Mouse (Mus musculus) CD4-positive, CD25-positive, alpha-beta regulatory T cell, adult 2 months (primary cell): ENCODE data around the gene Spata21.

Experiments
- DNase-seq: peaks from one replicate; pipeline ENCODE4 v3.0.0-alpha.2; 2012; ENCODE audit warnings: low read depth, low spot score

The Spata21 gene

DNA sequence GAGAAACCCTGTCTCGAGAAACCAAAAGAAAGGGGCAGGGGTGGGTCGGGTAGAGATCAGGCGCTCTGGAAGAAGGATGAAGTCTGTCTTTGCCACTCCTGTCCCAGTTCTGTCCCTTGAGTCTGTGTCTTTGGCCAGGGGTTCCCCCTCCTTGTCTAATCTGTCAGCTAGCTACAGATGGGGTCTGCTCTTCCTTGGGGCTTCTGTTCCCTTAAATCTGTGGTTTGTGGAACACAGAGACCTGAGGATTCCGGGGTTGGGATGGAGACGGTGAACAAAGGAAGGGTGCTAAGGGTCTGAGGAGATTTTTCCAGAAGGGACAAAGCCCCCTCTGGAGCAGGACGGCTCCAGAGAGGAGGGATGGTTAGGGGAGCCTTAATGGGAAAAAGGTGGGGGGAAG is at the start of gene Spata21:
Gene Spata21 (plus strand): TSS at position 301 of the 400 bp plus-strand sequence.
- DNase-seq, result no peak

DNA sequence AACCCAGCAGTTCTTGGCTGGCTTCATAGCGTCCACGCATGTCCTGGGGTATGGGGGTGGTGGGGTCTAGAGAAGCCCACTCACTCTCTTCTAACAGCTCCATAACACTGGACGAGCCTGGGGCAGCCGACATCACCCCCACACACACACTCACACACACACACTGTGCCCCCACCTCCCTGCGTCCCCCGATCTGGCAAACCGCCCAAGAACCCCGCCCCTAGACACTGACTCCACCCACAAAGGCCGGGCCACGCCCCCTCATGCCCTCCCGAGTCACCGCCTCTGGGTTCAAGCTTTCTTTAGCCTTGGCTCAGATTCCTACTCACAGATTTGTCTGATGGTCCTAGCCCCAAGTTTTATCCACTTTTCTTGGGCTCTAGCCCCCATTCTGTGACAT is 47.0 kb upstream of the Spata21 start:
- no peak for DNase-seq

DNA sequence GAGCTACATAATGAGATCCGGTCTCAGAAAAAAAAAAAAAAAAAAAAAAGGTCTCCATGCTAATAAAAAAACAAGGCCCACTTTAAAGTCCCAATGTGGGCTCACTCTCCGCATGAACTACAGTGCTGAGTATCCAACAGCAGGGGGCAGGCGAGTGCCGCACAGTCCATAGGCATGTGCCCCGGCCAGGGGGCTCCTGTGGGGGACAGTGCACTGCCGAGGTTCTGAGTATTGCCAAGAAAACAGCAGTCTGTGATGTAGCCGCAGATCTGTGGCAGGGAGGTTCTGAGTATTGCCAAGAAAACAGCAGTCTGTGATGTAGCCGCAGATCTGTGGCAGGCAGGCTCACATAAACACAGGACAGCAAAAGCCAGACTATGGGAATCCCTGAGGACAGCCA is 43.3 kb upstream of the Spata21 start:
- peak; percentile 79 for DNase-seq

DNA sequence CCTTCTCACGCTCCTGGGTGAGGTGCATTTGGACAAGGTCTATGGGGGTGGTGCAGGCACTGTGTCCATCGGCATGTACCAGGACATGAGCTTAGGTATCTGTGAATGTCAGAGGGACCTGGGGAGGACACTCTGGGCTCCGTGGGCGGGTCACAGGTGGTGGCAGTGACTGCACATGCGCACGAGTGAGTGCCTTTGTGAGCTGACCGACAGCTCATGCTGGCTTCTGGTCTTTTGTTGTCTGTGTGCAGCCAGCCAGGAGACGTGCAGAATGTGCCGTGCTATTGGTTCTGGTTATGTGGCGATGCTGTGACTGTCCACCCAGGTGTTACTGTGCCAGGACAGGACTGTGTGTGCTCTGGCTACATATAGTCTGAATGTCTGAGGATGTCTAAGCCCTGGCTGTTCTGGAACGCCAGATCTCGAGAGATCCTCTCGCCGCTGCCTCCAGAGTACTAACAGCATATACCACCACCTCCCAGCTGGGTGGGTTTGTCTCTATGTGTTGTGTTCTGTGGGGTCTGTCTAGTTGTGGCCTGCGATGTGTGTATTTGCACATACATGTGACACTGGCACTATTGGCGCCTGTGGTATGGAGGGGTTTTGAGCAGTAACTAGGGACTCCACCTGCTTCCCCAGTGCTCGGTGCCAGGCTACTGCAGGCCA is 39.2 kb upstream of the Spata21 start:
- no peak for DNase-seq

DNA sequence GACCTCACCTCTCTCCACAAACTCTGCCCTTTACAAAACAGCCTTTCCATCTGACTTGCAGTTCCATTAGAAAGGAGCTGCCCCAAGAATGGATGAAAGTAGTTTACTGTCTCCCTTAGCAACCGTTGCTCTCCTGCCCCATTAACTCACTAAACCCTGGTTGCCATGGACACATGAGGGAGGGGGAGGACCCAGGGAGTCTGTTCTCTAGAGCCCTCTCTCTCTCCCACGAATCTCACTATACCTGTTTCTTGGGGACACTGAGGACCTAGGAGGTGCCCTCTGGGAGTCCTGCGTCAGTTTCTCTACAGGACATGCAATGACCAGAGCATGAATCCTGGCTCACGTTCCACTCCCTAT is 38.7 kb upstream of the Spata21 start:
- DNase-seq, result no peak

DNA sequence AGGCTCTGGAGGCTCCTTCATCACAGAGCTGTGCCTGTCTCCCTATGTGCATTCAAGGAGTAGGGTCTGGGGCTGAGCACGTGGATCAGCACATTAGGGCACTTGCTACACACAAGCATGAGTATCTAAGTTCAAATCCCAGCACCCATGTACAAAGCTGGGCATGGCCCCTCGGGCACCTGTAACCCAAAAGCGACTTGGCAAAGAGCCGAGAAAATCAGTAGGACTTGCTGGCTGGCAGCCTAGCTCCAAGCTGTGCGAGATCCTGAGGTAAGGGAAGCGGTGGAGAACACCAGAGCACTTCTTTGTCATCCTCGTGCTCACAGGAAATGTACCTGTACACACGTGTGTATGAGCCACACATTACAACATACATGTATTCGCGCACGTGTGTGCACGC is 35.7 kb upstream of the Spata21 start:
- DNase-seq, result no peak

DNA sequence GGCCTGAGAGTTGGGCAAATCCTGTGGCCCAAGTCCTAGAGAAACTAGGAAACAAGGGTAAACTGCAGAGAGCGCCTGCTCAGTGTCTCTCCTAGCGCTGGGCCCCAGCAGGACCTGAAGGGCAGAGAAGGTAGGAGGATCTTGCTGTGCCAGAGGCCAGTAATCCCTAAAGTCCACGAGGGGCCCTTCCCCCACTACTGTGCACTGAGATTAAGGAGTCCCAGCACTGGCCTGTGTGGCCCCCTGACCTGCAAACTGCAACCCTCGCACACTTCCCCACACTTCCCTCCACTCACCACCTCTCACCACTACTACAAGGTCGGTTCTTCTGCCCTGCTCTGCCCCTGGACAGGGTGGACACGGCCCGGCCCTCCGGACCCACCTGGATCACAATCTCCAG is 35.0 kb upstream of the Spata21 start:
- no peak for DNase-seq

DNA sequence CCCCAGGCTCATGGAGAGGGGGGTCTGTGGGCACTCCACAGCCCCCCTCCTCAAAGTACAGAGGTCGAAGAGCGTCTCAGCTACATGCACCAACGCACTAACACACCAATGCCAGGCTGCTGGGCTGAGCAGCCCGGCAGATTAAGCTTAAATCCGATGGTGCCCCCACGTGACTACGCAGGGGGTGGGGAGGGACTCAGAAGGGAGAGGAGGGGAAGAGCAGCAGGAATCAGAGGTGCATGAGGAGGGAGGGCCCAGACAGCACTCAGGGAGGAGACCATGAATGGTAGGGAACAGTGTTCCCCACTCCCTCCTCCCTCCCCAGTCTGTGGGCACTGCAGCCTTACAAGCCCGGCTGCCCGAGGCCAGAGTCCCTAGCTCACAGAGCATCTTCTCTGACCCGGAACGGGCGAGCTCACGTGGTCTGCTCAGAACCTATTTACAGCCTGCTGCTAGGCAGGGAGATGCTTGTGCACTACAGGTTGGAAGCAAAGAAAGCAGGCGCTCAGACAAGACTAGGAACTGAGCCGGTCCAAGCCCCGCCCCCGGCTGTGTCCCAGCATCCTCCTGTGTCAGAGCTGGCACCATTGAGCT is 34.5 kb upstream of the Spata21 start:
- no peak for DNase-seq

DNA sequence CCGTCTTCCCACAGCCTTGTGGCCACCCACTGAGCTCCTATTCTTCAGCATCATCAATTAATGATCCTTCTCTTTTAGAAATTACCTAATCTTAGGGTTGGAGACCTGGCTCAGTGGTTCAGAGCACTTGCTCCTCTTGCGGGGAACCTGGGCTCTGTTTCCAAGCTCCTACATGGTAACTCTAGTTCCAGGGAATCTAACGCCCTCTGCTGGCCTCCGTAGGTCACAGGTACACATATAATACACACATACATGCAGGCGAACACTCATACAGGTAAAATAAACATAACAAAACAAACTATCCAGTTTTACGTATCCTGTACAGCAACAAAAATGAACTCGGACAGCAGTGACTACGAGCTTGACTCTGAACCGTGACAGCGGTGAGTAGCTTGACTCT is 31.2 kb upstream of the Spata21 start:
- no peak for DNase-seq

DNA sequence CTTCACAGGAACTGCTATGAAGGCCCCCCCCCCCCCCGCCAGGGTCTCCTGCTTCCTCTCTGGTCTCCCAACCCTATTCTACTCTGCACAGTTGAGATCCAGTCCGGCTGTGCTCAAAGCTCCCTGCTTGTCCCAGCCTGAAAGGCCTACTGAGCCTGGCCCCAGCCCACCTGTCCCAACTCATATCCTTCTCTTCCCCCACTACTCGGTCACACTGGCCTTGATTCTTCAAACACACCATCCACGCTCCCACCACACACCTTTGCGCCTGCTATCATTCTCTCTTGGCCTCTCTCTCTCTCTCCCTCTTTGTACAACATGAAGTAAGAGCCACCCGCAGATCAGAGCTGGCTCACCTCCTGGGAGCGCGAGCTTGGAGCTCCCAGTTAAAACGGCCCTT is 29.3 kb upstream of the Spata21 start:
- DNase-seq, result no peak

DNA sequence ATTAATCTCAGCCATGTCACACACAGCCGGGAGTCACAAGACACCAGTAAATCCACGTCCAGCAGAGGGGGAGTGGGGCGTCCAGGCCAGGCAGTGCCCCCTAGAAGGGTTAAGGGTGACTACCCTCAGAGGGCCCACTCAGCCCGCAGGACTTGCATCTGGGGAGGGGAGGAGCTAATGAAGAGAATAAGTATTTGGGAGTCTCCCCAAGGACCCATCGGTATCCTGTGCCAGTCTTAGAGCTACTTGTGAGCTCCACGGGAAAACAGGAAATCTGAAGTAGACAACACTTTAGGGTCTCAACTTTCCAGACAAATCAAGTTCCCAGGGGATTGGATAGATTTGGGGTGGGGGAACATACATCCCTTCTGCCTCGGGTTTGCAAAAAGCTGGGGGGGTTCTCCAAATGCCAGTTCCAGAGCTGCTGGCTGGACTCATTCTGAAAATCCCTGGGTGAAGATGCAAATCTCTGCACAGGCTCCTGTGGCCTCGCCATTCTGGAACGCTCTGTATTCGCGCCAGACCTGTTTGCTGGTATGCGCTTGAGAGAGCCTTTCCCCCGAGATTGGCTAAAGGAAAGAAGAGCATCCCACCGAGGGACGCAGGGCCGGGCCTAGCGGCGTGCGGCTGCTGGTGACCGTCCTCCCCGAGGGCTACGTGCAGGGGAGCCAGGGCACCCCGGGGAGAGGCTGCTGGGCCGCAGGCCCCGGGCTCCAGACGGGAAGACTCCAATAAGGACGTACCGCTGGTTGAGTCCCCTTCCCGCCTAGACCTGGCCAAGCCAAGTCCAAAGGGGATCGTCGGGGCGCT is 28.3 kb upstream of the Spata21 start:
- DNase-seq, result no peak

DNA sequence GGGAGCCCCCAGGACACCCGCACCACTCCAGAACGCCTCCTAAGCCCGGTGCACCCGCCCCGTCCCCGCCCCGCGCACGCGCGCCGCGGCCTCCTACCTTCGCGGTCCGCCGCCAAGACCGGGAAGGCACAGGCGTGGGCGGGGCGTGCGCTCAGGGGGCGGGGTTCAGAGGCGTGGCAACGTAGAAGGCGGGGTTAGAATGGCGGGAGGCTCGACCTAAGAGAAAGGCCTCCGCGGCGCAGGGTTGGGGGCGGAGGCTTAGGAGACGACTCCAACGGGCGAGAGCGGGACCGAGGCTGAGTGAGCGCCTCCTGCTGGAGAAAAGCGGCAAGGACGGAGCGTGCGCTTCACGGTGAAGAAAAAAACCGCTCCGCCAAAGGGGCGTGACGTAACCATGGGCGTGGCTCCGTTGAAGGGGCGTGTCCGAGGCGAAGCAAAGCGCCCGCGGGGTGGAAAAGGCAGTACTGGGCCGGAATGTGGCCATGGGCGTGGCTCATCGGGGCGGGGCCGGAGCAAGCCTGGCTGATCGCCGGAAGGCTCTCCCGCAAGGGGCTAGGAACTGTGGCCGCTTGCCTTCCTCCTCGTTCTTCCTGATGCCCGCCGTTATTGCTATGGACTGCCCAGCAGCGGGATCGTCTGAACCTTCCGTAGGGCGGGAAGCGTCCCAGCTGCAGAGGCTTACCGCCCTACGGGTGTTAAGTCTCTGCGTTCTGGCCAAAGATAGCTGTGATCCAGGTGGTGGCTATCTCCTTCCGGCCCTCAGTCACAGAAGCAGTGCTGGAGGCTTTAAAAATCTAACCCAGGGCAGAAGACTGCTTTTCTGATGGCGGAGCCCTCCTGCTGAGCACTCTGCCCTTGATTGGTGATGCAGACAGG is 27.5 kb upstream of the Spata21 start, which contains the start of gene Crocc:
Gene Crocc (minus strand): TSS at position 125 of the 876 bp plus-strand sequence.
- DNase-seq, result peak; percentile 100

DNA sequence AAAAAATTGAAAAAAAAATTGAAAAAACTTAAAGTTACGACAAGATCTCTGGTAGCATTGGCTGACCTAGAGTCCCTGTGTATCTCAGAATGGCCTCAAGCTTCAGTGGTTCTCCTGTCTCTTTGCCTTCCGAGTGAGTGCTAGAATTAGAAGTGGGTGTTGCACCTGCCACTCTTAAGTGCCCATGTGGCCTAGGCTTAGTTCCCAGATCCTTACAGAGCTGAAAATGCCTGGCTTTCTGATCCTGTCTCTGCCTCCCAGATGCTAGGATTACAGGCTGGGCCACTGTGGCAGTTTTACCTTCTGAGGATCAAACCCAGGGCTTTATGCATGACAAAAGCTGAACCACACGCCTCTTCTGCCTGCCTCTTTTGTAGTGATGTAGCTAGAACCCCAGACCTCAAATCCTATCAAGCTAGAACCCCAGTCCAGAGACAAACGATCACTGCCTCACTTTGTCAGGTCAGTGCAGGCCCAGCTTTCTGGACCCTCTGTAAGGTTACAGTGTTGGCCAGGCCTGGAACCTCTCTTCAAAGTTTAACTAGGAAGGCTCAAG is 24.0 kb upstream of the Spata21 start:
- no peak for DNase-seq

DNA sequence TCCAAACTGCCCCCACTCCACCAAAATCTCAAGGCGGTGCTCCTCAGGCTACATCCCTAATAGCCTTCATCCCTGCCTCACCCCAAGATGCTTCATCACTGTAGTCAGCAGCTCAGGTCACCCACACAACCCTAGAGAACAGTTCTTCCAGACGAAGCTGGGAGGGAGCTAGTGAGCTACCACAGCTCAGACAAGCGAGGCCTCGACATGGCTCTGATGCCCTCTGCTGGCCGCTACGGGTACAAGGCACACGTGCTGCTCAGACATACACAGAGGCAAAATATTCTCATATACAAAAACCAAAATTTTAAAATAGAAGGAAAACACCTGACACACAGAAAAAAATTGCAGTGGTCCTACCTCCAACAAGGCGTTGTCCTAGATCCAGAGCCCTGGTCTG is 23.0 kb upstream of the Spata21 start:
- DNase-seq, result peak; percentile 96

DNA sequence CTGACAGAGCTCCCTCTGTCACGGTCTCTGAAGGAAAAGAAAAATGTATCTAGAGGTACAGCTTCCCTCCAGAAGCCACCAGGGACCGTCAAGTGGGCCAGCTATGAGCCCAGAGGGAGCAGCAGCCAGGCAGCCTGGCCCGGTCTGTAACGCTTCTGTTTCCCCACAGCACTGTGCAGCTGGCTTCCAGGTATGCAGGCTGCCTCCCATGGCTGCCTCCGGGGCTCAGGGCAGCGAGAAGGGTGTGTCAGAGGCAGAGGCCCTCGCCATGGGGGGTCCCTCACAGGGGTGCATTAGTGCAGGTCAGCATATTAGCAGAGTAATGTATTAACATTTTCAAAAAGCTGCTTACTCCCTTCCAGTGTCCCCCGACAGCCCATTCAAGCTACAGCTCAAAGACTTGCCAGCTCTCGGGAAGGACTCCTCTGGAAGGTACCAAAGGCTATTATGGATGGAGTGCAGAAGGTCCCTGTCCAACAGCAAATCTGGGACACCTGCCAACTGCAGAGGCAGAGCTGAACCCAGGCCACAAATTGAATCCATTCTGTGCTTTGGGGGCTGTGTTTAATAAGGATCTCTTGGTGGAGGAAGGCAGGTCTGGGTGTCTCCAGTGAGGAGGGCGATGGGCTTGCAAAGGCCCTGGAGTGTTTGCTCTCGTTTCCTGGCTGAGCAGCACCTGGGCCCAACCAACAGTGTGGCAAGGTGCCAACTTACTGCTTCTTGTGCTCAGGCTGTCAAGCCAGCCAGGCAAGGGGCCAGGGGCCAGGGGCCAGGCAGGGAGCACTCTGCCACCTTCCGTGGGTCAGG is 21.2 kb upstream of the Spata21 start:
- DNase-seq, result no peak

DNA sequence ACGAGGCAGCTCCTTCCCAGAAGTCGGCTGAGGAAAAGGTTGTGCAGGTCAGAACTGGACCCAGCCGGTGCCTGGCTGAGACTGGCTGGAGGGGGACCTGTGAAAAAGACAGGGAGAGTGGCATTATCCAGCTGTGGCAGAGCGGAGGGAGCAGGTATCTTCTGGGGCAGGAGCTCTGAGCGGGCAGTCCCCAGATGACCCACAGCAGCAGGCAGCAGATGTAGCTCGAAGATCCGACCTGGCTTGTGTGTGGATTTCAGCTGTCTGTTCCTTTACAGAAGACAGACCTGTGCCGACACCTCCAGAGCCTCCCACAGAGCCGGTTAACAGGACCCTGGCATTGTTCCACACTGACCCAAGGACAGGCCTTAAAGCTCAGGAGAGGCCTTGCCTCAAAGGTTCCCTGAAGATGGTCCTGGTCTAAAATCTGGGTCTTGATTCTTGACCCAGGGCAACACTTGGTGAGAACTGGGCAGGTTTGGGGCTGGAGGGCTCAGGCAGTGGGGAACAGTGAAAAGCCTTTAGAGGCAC is 20.6 kb upstream of the Spata21 start:
- no peak for DNase-seq

DNA sequence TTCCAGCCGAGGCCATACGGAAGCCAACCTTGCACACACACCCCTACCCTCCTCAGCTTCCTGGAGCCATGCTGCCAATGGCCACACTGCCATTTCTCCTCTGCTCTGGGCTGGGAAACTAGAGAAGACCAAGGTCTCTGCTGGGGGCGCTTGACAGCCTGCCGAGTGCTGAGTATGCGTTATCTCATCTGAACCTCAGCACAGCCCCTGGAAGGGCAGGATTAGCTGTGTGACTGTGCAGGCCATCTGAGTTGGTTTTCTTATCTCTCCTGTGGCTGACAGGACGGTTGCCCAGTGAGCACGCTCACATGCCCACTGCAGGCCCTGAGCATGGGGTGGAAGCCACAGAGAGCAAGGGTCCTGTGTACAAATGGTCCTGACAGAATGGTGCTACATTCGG is 19.5 kb upstream of the Spata21 start:
- no peak for DNase-seq

DNA sequence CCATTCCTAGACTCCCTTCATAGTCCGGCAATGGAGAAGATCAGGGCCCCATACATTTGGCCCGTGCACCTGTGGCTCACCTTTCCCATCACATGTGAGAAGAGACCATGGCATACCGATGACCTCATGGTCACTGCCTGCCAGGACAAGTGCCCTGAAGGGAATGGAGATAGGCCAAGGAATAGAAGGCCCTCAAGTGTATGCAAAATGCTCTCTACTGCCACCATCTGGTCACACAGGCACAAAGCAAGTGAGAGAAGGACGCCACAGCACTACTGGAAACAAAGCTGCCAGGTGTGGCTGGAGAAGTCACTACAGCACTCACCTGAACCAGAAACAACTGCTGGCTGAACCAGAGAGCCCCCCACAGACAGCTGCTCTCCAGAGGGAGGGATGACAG is 18.4 kb upstream of the Spata21 start:
- DNase-seq, result peak; percentile 80

DNA sequence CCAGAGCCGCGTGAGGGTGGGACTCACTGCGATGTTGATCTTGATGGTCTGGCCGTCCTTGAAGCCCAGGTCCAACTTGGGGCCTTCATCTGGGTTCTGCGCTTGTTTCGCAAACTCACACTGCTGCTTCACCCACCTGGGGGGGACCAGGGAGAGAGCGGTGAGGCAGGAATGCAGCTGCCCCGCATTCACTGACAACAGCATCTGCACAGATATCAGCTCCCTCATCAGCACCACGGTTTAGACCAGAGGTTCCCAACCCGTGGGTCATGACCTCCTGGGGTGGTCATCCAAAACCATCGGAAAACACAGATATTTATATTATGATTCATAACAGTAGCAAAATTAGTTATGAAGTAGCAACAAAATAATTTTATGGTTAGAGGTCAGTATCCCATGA is 15.6 kb upstream of the Spata21 start:
- DNase-seq, result no peak

DNA sequence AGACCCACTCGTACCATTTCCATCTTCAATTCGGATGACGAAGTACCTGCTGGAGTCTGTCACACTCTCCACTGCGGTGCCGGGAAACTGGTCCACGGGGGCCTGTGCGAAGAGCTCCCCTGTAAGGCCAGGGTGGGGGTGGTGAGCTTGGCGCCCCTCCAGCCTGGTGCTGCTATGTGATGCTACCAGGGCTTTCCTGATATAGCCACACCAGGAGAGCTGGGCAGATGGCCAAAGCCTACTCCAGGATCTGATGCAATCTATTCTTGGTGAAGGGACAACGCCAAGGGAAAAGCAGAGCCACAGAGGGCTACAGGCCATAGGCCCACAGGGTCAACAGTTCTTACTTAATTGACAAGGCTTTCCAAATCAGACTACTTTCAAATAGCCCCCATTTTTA is 14.5 kb upstream of the Spata21 start:
- DNase-seq, result no peak

DNA sequence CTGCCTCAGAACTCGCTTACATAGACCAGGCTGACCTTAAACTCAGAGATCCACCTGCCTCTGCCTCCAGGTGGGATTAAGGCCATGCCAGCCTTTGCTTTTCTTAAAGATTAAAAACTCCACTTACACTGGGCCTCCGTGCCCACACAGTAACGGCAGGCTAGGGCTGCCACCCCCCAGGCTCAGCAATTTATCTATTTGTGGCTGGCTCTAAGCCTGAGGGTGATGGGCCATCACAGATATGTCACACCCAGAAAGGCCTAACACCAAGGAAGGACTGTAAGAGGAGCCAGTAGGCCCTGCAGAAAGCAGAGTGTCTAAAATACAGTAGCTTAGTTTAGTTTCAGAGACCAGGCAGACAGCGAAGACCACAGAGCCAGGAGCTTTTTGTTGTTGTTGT is 14.0 kb upstream of the Spata21 start:
- DNase-seq, result no peak
